37 mouse cellular contexts compared by ENCODE assay signal in the genomic region with DNA sequence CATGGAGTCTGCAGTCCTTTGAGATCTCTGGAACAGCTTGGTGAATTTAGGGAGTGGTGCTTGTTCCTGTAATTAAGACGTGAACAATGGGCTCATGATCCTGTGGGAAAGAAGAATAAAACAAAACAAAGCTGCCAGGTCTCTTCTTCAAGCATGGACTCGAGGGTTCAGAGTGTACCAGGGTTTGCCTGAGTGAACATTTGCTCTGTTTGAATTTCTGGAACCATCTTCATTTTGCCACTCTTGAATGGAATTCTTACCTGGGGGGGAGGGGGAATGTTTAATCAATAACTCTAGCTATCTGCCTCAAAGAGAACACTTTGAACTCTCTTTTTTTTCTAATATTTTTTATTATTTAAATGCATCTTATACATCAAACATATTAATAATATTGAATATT. TPM values are rescaled to one million over a fixed set of nuclear protein-coding genes. Genes with fewer than 3 reads are reported as not detected.
"Had no signal": no experiment of that assay in that cellular context is flagged by ENCODE, and none has a peak within 500 bp of the region (broad histone marks: within the 10 kb centered on the region; RNA-seq: fewer than 3 reads in every experiment).

No protein-coding gene starts in this region.

- H3K27me3 ChIP-seq: heart, embryonic 12.5 days; hindbrain, embryonic 12.5 days; intestine, embryonic 15.5 days; limb, embryonic 12.5 days; liver, embryonic 12.5 days had no signal

- H3K4me3 ChIP-seq: gastrocnemius, adult 2 months; heart, embryonic 10.5 days; heart, embryonic 12.5 days; hindbrain, embryonic 10.5 days; hindbrain, embryonic 12.5 days; intestine, embryonic 15.5 days; left cerebral cortex, adult 2 months; limb, embryonic 10.5 days; limb, embryonic 12.5 days; liver, embryonic 12.5 days had no signal

- DNase-seq: gastrocnemius, adult 2 months; gastrocnemius, postnatal 10 days; gastrocnemius, postnatal 25 days; heart, postnatal 10 days; heart, postnatal 4 days; kidney, postnatal 14 days; kidney, postnatal 4 days; liver; lung, adult 2 months had no signal

- H3K9me3 ChIP-seq: heart, embryonic 10.5 days; heart, embryonic 12.5 days; hindbrain, embryonic 10.5 days; hindbrain, embryonic 12.5 days; intestine, embryonic 15.5 days; limb, embryonic 10.5 days; limb, embryonic 12.5 days; liver, embryonic 12.5 days had no signal

- H3K4me2 ChIP-seq: heart, embryonic 12.5 days; hindbrain, embryonic 12.5 days; hindbrain, embryonic 14.5 days; intestine, embryonic 15.5 days; limb, embryonic 12.5 days; liver, embryonic 12.5 days had no signal

- H3K4me1 ChIP-seq: hindbrain, embryonic 12.5 days had no signal

- ATAC-seq: hindbrain, embryonic 16.5 days; inflammation-experienced regulatory T-cells, adult 6 months; intestine, embryonic 15.5 days; intestine, postnatal 0 days; liver, embryonic 12.5 days had no signal

- H3K36me3 ChIP-seq: heart, embryonic 10.5 days; heart, embryonic 12.5 days; hindbrain, embryonic 10.5 days; hindbrain, embryonic 12.5 days; intestine, embryonic 15.5 days; limb, embryonic 10.5 days; limb, embryonic 12.5 days; liver, embryonic 12.5 days had no signal

- H3K27ac ChIP-seq: gastrocnemius, adult 2 months; heart, embryonic 10.5 days; hindbrain, embryonic 10.5 days; hindbrain, embryonic 12.5 days; hindbrain, embryonic 14.5 days; intestine, embryonic 15.5 days; left cerebral cortex, adult 2 months; limb, embryonic 10.5 days; limb, embryonic 12.5 days; liver, embryonic 12.5 days; liver, embryonic 14.5 days had no signal

- H3K9ac ChIP-seq: heart, embryonic 12.5 days; hindbrain, embryonic 12.5 days; hindbrain, embryonic 14.5 days; intestine, embryonic 15.5 days; limb, embryonic 12.5 days; liver, embryonic 12.5 days; liver, embryonic 14.5 days had no signal

RNA-seq across cellular contexts. Expression of gene Gm17651, which starts 49.9 kb away (rescaled TPM):
- total RNA-seq: gastrocnemius, adult 2 months; gastrocnemius, postnatal 10 days; gastrocnemius, postnatal 25 days; gastrocnemius, postnatal 4 days; granulocyte monocyte progenitor cell, adult 5-6 weeks; heart, adult 8-10 months; heart, postnatal 10 days; heart, postnatal 25 days; heart, postnatal 4 days; layer of hippocampus, postnatal 10 days; layer of hippocampus, postnatal 25 days; left cerebral cortex, adult 2 months; left cerebral cortex, postnatal 14 days; left cerebral cortex, postnatal 36 days had no signal
- polyA plus RNA-seq: frontal cortex, adult 2 months; heart, embryonic 10.5 days; heart, embryonic 12.5 days; heart, embryonic 14.5 days; heart, embryonic 16.5 days; hindbrain, embryonic 10.5 days; hindbrain, embryonic 12.5 days; hindbrain, embryonic 14.5 days; hindbrain, embryonic 16.5 days; inflammation-experienced regulatory T-cells, adult 6 months; intestine, embryonic 15.5 days; intestine, postnatal 0 days; kidney, embryonic 16.5 days; limb, embryonic 10.5 days; limb, embryonic 12.5 days; limb, embryonic 14.5 days; liver, embryonic 12.5 days; liver, embryonic 14.5 days; liver, embryonic 16.5 days; lung, adult 2 months had no signal
